Mouse (Mus musculus) thymus, adult 18-20 months (tissue): ENCODE measurements around the gene Snu13.

ENCODE experiments used
- DNase-seq, 2 experiments: peaks; one replicate each; pipeline ENCODE4 v3.0.0; 2022; ENCODE audit warnings: mixed read lengths in 2 of 2

The Snu13 gene

DNA sequence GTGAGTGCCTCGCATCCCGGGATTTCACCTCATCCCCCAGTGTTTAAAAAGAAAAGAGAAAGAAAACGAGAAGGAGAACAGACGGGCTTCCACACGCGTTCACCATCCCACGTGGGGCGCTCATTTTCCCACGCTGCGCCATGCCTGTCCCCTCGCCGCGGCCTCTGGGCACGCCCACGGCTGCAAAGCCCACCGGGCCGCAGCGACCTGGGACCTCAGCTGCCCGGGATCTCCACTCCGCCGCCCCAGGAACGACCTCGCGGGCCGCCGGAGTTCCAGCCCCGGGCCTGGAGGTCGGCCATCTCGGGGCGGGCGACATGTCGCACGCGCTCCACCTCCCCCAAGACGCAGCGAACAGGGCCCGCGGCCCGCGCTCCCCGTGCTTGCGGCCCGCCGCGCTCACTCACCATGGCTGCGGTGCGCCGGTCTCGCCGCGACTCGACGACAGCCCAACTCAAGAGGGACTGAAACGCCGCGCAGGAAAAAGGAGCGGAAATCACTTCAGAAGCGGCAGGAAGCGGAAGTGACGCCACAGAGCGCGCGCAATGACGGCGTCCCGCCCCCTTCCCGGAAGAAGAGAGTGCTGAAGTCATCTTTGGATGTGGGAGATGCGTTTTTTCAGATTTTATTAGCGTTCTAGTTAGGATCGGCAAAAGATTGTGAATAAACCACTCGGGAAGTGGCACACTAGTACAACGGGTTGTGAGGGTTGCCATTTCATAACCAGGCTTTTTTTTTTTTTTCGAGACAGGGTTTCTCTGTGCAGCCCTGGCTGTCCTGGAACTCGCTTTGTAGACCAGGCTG lies at the start of gene Snu13:
Gene Snu13, minus strand, starts transcription at position 519 of the 804 bp plus-strand sequence.
- DNase-seq: peak; percentile 84 to 88

DNA sequence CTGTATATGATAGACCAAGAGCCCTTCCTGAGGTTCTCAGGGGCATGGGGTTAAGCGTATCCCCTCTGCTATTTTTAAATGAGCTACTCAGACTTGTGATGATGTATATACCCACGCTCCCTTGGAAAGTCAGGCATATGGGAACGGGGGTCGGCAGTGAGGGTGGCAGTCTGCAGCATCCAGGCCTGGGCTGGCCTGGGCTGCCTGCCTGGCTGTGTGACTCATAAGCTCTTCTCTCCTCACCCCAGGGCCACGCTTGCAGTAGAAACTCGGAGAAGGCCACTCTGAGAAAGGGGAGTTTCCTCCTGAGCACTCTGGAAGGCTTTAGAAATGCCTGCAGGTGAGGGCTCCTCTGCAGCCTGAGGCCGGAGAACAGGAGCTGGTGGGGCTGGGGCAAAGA lies 43.7 kb upstream of the Snu13 start:
- DNase-seq: no peak

DNA sequence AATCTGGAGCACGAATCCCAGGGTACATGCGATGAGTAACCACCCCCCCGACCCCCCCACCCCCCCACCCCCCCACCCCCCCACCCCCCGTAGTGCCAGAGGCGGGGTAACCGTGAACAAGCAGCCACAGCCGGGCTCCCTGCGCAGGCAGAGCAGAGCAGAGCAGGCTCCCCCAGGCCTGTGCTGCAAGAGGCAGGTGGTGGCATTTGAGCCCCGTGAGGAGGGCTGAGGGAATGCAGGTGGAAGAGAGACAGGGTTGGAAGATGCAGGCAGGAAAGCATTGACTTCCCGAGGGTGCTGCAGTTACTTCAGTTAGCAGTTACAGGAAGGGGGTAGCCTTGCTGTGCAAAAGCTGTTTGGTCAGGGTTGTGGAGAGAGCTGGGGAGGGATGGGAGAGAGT lies 39.9 kb upstream of the Snu13 start:
- no peak for DNase-seq

DNA sequence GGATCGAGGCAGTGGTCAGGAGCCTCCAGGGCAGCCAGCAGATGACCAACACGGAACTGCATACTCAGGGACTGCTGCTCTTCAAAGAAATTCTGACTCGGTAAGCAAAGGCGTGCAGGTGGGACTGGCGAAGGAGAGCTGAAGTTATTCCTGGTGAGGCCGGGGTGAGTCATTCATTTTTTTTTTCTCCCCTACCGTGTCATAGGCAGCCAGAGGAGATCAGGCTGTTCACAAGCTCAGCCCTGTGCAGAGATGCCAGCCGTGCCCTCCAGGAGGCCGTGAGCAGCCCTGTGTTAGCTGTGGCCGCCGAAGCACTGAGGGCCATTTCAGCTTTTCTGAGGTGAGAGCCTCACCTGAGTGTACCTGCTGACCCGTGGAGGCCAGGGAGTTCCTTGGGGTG lies 38.7 kb upstream of the Snu13 start:
- no peak for DNase-seq

DNA sequence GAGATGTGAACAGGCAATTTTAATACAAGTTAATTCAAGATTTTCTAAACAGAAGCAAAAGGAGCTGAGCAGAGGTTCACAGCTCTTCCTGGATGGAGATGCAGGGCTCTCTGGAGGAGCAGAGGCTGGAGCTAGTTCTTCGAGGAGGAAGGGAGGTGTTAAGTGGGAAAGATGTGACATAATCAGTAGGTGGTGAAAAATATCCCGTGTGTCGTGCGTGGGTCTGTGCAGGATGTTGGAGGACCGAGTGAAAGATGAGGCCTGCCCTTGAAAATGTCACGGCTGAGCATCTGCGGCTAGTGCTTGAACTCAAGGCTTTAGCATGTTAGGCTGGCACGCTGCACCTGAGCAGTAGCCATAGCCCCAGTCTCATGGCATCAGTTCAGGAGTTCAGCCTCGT lies 38.2 kb upstream of the Snu13 start:
- DNase-seq: no peak

DNA sequence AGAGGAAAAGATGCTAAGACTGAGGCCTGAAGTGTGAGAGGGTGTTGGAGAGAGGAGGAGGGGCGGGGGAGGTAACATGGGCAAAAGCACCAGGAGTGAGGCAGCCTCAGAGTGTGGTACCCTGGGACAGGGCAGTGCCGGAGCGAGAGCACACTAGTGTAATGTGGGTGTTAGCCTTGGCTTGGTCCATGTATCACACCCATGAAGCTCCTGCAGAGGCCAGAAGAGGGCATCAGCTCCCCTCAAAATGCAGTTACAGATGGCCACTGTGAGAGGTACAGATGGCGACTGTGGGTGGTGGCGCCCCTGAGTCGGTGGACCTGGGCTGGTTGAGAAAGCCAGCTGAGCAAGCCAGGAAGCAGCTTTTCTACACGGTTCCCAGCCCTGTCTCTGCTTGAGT lies 33.8 kb upstream of the Snu13 start:
- peak; percentile 19 to 29 for DNase-seq

DNA sequence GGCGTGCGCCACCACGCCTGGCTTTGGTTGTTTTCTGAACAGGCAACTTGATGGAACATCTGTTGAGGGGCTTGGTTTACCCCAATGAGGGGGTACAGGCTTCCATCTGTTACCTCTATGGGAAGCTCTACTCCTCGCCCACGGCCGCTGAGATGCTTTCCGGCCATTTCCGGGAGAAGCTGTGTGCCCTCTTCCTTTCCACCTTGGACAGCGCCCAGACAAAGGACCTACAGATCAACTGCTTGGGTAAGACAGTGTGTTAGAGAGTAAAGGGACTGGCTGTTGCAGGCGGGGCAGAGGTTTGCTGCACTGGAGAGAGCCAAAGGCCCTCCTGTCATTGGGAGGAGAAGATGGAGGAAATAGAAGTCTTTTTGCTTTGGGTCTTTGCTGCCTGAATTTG lies 32.5 kb upstream of the Snu13 start:
- DNase-seq: no peak

DNA sequence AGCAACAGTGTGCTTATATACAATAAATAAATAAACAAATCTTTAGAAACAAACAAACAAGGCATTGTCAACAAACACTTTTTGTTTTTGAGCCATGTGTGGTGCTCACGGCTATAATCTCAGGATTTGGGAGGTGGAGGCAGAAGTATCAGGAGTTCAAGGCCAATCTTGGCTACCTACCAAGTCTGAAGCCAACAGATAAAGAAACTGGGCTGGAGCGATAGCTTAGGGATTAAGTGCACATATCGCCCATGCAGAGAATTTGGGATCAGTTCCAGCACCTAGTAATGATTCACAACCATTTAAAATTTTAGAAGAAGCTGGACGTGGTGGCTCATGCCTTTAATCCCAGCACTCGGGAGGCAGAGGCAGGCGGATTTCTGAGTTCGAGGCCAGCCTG lies 26.1 kb upstream of the Snu13 start:
- no peak for DNase-seq

DNA sequence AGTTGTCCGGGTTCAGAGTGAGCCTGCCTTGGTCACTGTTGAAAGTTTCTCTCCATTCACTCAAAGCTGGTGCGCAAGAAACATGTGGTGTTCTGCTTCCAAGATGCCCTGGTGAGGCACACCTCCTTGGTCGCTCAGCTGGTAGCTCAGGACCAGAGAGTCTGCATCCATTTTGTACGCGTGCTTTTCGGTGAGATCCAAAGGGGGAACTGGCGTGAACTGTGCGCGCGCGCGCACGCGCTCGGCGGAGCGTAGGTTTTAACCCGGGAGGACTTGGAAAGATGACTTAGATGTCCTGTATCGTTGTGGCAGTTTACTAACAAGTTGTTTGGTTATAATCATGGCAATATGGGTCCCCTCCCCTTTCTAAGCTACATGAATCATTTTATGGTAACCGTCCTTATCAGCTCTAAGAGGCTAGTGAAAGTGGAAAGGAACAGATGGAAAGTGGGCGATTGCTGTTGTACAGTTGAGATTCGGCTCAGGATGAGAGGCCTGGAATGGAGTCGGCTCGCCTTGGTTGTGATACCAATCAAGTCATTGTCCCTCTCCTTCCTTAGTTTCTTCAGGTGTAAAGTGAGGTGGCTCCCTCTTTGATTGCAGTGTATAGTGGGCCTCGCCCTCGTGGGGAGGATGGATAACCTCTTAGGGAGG lies 24.5 kb upstream of the Snu13 start:
- DNase-seq: no peak

DNA sequence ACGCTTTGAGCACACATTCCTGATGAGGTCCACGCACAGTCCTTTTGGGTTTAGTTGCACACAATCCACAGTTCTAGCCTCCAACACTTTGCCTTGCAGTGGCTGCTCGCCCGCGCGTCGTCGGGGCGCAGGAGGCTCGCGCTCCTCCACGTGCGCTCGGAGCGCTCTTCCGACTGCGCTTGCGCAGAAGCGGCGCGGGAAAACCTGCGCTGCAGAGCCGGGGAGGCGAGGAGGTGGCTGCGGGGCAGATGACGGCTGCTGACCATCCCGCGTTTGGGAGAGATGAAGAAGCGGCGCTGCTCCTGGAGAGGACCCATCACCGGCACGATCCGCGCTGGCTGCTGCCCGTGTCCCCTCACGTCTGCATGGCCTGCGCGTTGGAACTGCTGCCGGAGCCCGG lies 22.5 kb upstream of the Snu13 start, which contains the start of gene Mei1:
Gene Mei1, plus strand, starts transcription at position 99 of the 400 bp plus-strand sequence.
- no peak for DNase-seq

DNA sequence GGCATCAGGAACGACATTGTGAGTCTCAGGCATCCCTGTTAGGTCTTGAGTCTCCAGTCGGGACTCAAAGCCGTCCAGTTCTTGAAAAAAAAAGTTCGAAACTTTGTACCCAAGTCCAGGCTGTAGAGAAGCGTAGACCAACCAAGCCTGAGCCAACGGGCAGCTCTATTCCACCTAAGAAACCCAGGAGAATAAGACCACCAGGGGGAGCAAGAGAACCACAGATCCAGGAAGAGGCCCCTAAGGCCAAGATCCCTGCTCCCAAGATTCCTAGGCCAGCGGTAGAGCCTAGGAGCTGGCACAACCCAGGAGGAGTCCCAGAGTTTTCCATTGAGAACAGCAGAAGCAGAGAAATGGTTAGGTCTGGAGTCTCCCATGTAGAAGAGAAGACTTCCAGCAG lies 18.1 kb upstream of the Snu13 start:
- DNase-seq: no peak

DNA sequence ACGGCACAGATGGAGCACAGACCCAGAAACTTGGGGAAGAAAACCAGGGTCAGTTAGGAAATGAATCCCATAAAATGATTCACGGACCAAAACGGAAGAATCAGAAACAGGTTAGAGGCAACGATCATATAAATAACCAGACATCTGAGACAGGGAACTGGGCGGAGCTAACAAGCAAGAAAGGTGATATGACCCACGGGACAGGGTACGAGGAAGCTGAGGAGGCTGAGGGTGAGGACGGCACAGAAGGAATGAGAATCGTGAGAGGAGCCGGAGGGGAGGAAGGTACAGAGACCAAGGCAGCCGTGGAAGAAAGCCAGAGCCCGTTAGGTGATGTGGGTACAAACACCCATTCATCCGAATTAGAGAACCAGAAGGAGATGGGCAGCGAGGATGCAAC lies 16.5 kb upstream of the Snu13 start:
- DNase-seq: no peak

DNA sequence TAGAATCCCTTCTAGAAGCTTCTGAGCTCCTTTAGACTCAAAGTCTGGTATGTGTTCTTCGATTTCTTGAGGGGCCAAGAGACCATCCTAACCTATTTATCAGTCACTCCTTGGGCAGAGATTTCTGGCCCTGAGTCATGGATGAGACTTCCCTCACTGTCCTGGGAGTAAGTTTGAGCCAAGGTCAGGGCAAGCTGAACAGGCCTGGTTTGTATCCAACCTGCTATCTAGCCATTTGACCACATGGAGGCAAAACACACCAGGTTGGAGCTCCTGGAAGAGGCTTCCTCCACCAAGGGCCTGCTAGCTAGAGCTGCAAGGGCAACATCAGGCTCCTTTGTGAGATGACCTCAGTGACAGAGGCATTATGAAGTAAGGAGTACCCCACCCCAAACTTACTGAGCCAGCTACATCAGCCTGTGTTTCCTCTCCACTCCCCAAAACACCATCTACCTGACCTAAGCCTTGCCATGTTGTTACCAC lies 11.4 kb upstream of the Snu13 start, which contains the start of gene 4930407I10Rik:
Gene 4930407I10Rik, plus strand, starts transcription at position 433 of the 483 bp plus-strand sequence.
- no peak for DNase-seq

DNA sequence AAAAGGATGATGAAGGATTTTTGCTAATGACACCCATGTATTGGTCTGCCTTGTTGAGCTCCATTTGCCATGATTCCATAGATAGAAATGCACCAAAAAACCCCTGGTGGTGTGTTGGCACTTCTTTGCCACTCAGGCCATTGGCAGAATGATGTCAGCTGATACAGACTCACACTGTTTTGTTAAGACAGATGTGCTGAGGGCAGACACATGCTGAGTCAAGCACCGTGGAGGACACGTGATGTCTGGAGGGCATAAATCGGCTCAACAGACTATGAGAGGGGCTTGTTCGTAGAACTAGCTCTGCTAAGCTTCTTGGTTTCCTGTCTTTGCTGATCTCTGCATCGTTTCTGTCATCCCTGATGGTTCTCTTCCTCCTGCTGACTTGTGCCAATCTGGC lies 5.1 kb upstream of the Snu13 start:
- DNase-seq: no peak

DNA sequence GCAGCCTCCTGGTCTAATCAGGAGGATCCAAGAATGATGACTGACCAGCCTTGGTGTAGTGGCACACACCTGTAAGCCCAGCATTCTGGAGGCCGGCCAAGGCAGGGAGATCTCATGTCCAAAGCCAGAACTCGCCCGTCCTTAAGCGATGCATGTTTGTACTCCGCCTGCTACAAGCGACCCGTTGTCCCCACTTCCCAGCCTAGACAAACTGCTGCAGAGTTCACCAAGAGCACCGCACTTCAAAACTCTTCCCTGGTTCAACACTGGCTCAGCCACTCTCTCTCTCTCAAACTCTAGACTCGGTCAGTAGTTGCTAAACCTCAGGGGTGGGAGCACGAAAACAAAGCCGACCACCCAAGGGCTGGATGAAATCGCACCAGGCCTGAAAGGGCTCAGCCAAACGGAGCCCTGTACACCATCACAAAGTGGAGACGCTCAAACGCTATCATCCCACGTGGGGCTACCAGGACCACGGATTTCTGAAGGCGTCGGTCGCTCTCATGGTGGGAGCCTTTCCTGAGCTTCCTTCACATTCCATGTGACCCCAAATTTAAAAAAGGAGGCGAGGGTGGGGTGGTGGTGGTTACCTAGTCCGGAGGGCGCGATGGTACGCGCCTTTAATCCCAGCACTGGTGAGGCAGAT lies 1.0 kb downstream of the Snu13 start:
- DNase-seq: no peak

DNA sequence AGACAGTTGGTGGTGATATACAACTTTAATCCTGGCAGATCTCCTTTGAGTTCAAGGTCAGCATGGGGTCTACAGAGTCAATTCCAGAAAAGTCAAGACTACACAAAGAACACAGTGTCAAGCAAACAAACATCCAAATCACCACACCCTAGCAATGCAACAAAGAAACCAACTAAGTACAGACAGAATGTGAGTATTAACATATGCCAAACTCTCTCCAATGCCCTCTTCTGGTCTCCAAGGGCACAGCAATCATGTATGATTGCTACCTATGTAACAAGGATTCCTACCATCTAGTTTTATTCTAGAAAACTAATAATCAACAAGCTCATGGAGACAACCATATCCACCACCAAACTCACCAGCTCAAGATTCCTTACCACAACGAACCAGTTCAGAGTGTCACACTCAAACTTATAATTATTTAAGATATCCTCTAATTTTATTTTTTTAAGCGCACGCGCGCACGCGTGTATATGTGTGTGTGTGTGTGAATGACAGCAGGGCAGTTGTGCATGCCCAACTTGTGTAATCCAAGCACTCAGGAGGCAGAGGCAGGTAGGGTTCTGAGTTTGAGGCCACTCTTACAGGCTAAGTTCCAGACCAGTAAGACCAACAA lies 3.1 kb downstream of the Snu13 start:
- no peak for DNase-seq

DNA sequence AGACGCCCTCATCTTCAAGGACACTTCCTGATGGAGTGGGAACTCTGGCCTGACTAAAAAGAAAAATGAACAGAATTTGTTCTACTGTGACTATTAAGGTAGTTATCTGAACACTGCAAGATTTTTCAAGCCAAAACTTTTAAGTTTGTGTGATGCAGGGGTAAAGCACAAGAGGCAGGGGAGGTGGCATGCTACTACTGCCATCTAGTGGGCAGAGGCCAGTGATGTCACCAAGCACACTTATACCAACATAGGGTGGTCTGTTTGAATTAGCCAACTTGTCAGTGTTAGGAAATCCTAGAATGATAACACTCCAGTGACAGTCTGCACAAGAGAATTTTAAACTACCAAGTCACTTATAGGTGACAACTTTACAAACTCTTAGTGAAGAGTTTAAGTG lies 6.7 kb downstream of the Snu13 start:
- peak in 1 of 2 experiments; percentile 48 for DNase-seq

DNA sequence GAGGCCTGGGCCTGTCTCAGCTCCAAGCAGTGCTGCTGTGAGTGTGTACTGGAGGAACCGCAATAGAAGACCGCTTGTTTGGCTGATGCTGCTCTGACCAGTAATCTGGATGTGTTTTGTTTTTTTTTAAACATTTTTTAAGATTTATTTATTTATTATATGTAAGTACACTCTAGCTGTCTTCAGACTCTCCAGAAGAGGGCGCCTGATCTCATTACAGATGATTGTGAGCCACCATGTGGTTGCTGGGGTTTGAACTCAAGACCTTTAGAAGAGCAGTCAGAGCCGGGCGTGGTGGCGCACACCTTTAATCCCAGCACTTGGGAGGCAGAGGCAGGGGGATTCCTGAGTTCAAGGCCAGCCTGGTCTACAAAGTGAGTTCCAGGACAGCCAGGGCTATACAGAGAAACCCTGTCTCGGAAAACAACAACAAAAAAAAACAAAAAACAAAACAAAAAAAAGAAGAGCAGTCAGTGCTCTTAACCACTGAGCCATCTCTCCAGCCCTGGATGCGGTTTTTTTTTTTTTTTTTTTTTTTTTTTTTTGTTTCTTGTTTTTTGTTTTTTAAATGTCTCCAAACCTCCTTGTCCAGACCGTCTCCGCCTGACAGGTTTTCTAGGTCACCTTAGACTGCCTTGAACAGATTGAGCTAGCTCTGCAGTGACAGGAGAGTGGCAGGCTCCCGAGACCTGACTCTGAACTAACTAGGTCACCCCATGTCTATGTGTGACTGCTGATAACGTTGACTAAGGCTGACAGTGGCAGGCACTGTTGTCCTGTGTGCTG lies 11.3 kb downstream of the Snu13 start:
- DNase-seq: peak in 1 of 2 experiments; percentile 46

DNA sequence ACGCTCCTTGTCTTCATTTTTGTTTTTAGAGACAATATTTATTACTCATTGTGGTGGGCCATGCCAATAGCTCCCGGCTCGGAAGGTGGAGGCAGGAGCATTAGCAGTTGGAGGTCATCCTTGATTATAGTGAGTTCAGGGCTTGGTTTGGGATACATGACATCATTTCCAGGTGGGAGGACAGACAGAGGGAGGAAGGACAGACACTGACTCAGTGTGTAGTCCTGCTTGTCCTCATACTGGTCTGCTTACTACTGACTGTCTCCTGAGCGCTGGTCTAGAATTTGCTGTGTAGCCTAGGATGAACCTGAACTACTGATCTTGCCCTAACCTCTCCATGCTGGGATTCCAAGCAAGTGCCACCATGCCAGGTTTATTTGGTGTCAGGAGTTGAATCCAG lies 13.6 kb downstream of the Snu13 start, which contains the start of gene Desi1:
Gene Desi1, minus strand, starts transcription at position 101 of the 400 bp plus-strand sequence.
- DNase-seq: no peak

DNA sequence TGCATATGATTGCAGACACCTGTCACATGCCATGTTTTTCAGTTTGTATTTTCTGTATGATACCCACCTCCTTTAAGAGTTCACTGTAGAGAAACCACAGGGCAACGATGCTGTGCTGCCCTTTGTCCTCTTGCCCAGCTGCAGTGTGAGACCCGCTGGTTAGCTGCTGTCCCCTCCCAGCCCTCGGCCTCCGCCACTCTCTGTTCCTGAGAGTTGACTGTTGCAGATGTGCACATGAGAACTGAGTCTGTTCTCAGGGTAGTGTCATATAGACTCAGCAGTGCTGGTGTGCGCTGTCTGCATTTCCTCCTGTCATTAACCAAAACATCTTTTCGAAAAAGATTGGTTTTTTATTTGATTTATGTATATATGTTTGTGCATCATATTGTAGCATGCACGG lies 15.0 kb downstream of the Snu13 start:
- DNase-seq: no peak

DNA sequence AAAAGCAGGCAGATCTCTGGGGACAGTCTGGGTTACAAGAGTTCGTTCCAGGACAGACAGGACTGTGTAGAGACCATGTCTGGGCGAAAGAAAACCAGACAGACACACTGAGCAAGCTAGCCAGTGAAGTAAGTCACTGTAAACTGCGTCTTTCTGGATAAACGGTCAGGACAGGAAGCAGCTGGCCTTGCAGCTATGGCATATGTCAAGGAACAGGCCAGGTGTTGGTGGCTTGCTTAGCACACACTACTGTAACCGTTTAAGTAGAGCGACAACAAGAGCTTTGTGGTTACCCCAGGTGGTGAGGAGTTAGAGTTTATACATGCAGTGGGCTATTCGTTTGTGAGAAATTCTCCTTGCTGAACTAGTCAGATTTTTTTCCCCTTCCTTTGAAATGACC lies 19.7 kb downstream of the Snu13 start:
- peak; percentile 72 to 88 for DNase-seq

DNA sequence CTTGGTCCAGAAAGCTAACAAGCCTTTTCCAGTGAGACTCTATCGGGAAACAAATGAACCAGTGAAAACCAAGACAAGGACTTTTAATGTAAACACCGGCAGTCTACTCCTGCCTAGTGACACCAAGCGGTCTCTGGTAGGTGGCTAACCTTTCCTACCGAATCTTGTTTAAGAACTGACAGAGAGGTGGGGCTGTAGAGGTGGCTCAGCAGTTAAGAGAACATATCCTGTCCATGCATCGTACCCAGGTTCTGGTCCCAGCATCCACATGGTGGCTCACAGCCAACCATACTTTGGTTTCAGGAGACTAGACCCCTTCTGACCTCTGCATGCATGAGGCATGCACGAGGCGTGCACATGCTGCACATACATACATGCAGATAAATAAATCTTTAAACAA lies 20.1 kb downstream of the Snu13 start:
- peak in 1 of 2 experiments; percentile 60 for DNase-seq
